ENCODE assay signal across 14 mouse cellular contexts in genomic region chr1:42712311-42712690, GRCm38 (mm10). TPM values are rescaled to one million over a fixed set of nuclear protein-coding genes. Genes with fewer than 3 reads are reported as not detected.
DNase-seq lines count a peak whose midpoint lies in the region; ATAC-seq and TF ChIP-seq lines count a peak whose summit lies in the region.
"Had no signal": no experiment of that assay in that cellular context is flagged by ENCODE, and none has a peak within 500 bp of the region (broad histone marks: within the 10 kb centered on the region; RNA-seq: fewer than 3 reads in every experiment).

No protein-coding gene starts in this region.

- TF ChIP-seq CTCF in forebrain, postnatal 0 days (IDR thresholded peaks at IDR 0.05; ENCODE audit: low read depth) = no peak

- 0 out of 2 replicates have a peak overlapping the region, but pooled peaks have one; percentile 40 for H3K4me3 ChIP-seq in embryonic facial prominence, embryonic 11.5 days (ENCODE audit: low read depth, low read length)
- peak overlapping the region; percentile 51 for H3K4me3 ChIP-seq in forebrain, postnatal 0 days (ENCODE audit: low read depth, low read length)
- H3K4me3 ChIP-seq in midbrain, embryonic 13.5 days (replicated peaks) = peak overlapping the region; percentile 59

- H3K9ac ChIP-seq in embryonic facial prominence, embryonic 11.5 days (replicated peaks; ENCODE audit: low read length) = no peak overlapping the region
- H3K9ac ChIP-seq in forebrain, postnatal 0 days = peak overlapping the region; percentile 74
- H3K9ac ChIP-seq in midbrain, embryonic 13.5 days (replicated peaks) = peak overlapping the region; percentile 87
- H3K9ac ChIP-seq: limb, embryonic 15.5 days; lung, embryonic 14.5 days had no signal

- peaks cover 53% of the 10 kb centered on the region for H3K27me3 ChIP-seq in embryonic facial prominence, embryonic 11.5 days (ENCODE audit: control insufficient read depth, insufficient read depth, low read length)
- H3K27me3 ChIP-seq in forebrain, postnatal 0 days (ENCODE audit: insufficient read depth, low read length) = no peaks in the 10 kb centered on the region
- peaks cover 7% of the 10 kb centered on the region; the same call in 1 of the 2 replicates for H3K27me3 ChIP-seq in midbrain, embryonic 13.5 days

- peaks cover 6% of the 10 kb centered on the region for H3K4me1 ChIP-seq in embryonic facial prominence, embryonic 11.5 days (ENCODE audit: control insufficient read depth, insufficient read depth, low read length)
- peaks cover 15% of the 10 kb centered on the region; the same call in 1 of the 2 replicates for H3K4me1 ChIP-seq in forebrain, postnatal 0 days (ENCODE audit: insufficient read depth)
- peaks cover 68% of the 10 kb centered on the region for H3K4me1 ChIP-seq in midbrain, embryonic 13.5 days (replicated peaks)

- no peak overlapping the region for H3K27ac ChIP-seq in embryonic facial prominence, embryonic 11.5 days (replicated peaks; ENCODE audit: low read depth, low read length)
- H3K27ac ChIP-seq in forebrain, postnatal 0 days (ENCODE audit: low read depth, low read length) = peak overlapping the region; percentile 81; the same call in 1 of the 2 replicates
- H3K27ac ChIP-seq in midbrain, embryonic 13.5 days = peak overlapping the region; percentile 74
- H3K27ac ChIP-seq: limb, embryonic 15.5 days had no signal

- no peaks in the 10 kb centered on the region for H3K9me3 ChIP-seq in embryonic facial prominence, embryonic 11.5 days (replicated peaks; ENCODE audit: control insufficient read depth, low read length)
- no peaks in the 10 kb centered on the region for H3K9me3 ChIP-seq in forebrain, postnatal 0 days (ENCODE audit: low read length)
- H3K9me3 ChIP-seq in midbrain, embryonic 13.5 days = no peaks in the 10 kb centered on the region
- H3K9me3 ChIP-seq: limb, embryonic 15.5 days had no signal

- no peak for ATAC-seq in embryonic facial prominence, embryonic 11.5 days (replicated peaks; ENCODE audit: insufficient number of reproducible peaks, low FRiP score, low TSS enrichment, low read depth)
- no peak for ATAC-seq in forebrain, postnatal 0 days
- no peak for ATAC-seq in midbrain, embryonic 13.5 days

- no peaks in the 10 kb centered on the region for H3K36me3 ChIP-seq in embryonic facial prominence, embryonic 11.5 days (replicated peaks; ENCODE audit: control insufficient read depth, insufficient read depth, low read depth, low read length)
- no peaks in the 10 kb centered on the region for H3K36me3 ChIP-seq in forebrain, postnatal 0 days (ENCODE audit: insufficient read depth)
- H3K36me3 ChIP-seq in midbrain, embryonic 13.5 days = no peaks in the 10 kb centered on the region
- H3K36me3 ChIP-seq: limb, embryonic 15.5 days had no signal

- 3% methylated on average over 4 of the region's 4 CpGs for WGBS in embryonic facial prominence, embryonic 11.5 days
- WGBS in forebrain, postnatal 0 days = 18% methylated on average over 4 of the region's 4 CpGs
- WGBS in midbrain, embryonic 13.5 days = 6% methylated on average over 4 of the region's 4 CpGs

- intact Hi-C loops in left cerebral cortex, postnatal 25 days (cut with DNase I) = loop anchor here (5.0 to 10.0 kb wide), 7 partner anchors 65 to 1708 kb away; no protein-coding TSS in a partner anchor

- no peak overlapping the region for H3K4me2 ChIP-seq in embryonic facial prominence, embryonic 11.5 days (ENCODE audit: low read depth, low read length)
- peak overlapping the region; percentile 88 for H3K4me2 ChIP-seq in forebrain, postnatal 0 days (ENCODE audit: low read depth)
- peak overlapping the region; percentile 72 for H3K4me2 ChIP-seq in midbrain, embryonic 13.5 days (replicated peaks)

- peak; percentile 42 for DNase-seq in embryo, embryonic 10.5 days (ENCODE audit: low spot score)
- DNase-seq in embryo, embryonic 11 days = no peak
- no peak for DNase-seq in embryonic facial prominence, embryonic 11.5 days (ENCODE audit: low spot score)
- peak; percentile 50 for DNase-seq in forebrain, postnatal 0 days
- DNase-seq in cerebellum, postnatal 10 days = no peak
- DNase-seq in left cerebral cortex, postnatal 25 days (ENCODE audit: low spot score in 2 of 2) = no peak
- no peak for DNase-seq in gastrocnemius, adult 18-20 months (ENCODE audit: low spot score)
- DNase-seq: adrenal gland, postnatal 14 days; spleen, adult 18-20 months had no signal

RNA-seq across cellular contexts. Expression of gene Pou3f3, which starts 16.7 kb away (rescaled TPM):
- polyA plus RNA-seq in embryonic facial prominence, embryonic 11.5 days (2014; fragmentation: Nextera tagmentation; extraction: Ambion mirVana) = 7.2 and 9.9 TPM in 2 replicates
- total RNA-seq in forebrain, postnatal 0 days (2014; rRNA removed) = 76.9 and 81.4 TPM in 2 replicates
- polyA plus RNA-seq in forebrain, postnatal 0 days (2015; fragmentation: Nextera tagmentation; extraction: Ambion mirVana) = 22.7 and 28.0 TPM in 2 replicates
- 28.2 and 28.4 TPM in 2 replicates for polyA plus RNA-seq in midbrain, embryonic 13.5 days (2015; fragmentation: Nextera tagmentation; extraction: Ambion mirVana)
- total RNA-seq in left cerebral cortex, postnatal 25 days (2021) = 10 to 100 TPM; 57.6 to 59.5 TPM
- not detected for total RNA-seq in gastrocnemius, adult 18-20 months (2021)
- total RNA-seq: common myeloid progenitor, adult 5-6 weeks; granulocyte monocyte progenitor cell, adult 5-6 weeks had no signal

Comparison
In these comparisons a context has a peak if more than half of its experiments do, and no peak if none do; other contexts are left out.
1. DNase-seq: peak in embryo, embryonic 10.5 days (single experiment) and forebrain, postnatal 0 days (single experiment); none in embryo, embryonic 11 days (single experiment), embryonic facial prominence, embryonic 11.5 days (single experiment), cerebellum, postnatal 10 days (0 of 2), left cerebral cortex, postnatal 25 days (0 of 2) and gastrocnemius, adult 18-20 months (single experiment).
2. RNA of gene Pou3f3, which starts 16.7 kb away (total RNA-seq): 76.9 to 81.4 TPM in forebrain, postnatal 0 days and 57.6 to 59.5 TPM in left cerebral cortex, postnatal 25 days; not detected in gastrocnemius, adult 18-20 months; every median in the first group is over 10 times any median in the second.
3. Peak in every context shown above with its lines, with median percentiles within 50 percentile points of each other: H3K4me3 ChIP-seq.